Mouse (Mus musculus) ovary, adult 18-20 months (tissue): ENCODE measurements at regions not wholly inside any gene's neighbourhood (a gene's known extent, or its start where the extent isn't known, plus 50 kb on each side); places are given as distances from the start of the nearest gene placed in this dataset.
"Not testable (repeated sequence)": the region's sequence is repeated elsewhere in the genome, so short reads cannot be mapped to it uniquely, and the experiment has no call there.

Experiments
- DNase-seq: peaks from one replicate; pipeline ENCODE4 v3.0.0; 2022; ENCODE audit warnings: low spot score, mixed read lengths

- DNase-seq = no peak
Measured at GRCm38 (mm10) chr12:69485652-69486651, 96.9 kb downstream of the Vcpkmt start.

- DNase-seq = no peak
Measured at GRCm38 (mm10) chr12:69481420-69481819, 101.4 kb downstream of the Vcpkmt start.

GRCm38 (mm10) chr12:69476631-69477091, 104.4 kb upstream of the Gm9887 start:
- no peak for DNase-seq

- no peak for DNase-seq
Measured at GRCm38 (mm10) chr12:69476131-69476530, 103.9 kb upstream of the Gm9887 start.

GRCm38 (mm10) chr12:69474916-69475661, 102.8 kb upstream of the Gm9887 start:
- DNase-seq = peak; percentile 46

- DNase-seq = no peak
Measured at GRCm38 (mm10) chr12:69474141-69474915, 102.1 kb upstream of the Gm9887 start.

GRCm38 (mm10) chr12:69473379-69474057, 101.3 kb upstream of the Gm9887 start:
- DNase-seq = no peak

GRCm38 (mm10) chr12:69472912-69473311, 100.7 kb upstream of the Gm9887 start:
- no peak for DNase-seq

GRCm38 (mm10) chr12:69471876-69472275, 99.6 kb upstream of the Gm9887 start:
- no peak for DNase-seq

GRCm38 (mm10) chr12:69469004-69469403, 96.7 kb upstream of the Gm9887 start:
- DNase-seq = no peak

GRCm38 (mm10) chr12:69467363-69467762, 95.1 kb upstream of the Gm9887 start:
- DNase-seq = no peak

GRCm38 (mm10) chr12:69464906-69465305, 92.6 kb upstream of the Gm9887 start:
- no peak for DNase-seq

- not testable (repeated sequence) for DNase-seq
Measured at GRCm38 (mm10) chr12:69463327-69463726, 91.1 kb upstream of the Gm9887 start.

GRCm38 (mm10) chr12:69461888-69462840, 89.9 kb upstream of the Gm9887 start:
- peak; percentile 68 for DNase-seq

GRCm38 (mm10) chr12:69460552-69461079, 88.4 kb upstream of the Gm9887 start:
- DNase-seq = peak; percentile 65

- peak; percentile 38 for DNase-seq
Measured at GRCm38 (mm10) chr12:69458170-69458841, 86.0 kb upstream of the Gm9887 start.

- no peak for DNase-seq
Measured at GRCm38 (mm10) chr12:69456746-69457145, 84.5 kb upstream of the Gm9887 start.

GRCm38 (mm10) chr12:69456116-69456515, 83.9 kb upstream of the Gm9887 start:
- DNase-seq = no peak

GRCm38 (mm10) chr12:69455566-69455965, 83.3 kb upstream of the Gm9887 start:
- DNase-seq = no peak
